Mouse (Mus musculus) embryonic fibroblast, embryonic 13.5 days (primary cell): ENCODE measurements at regions not wholly inside any gene's neighbourhood (a gene's known extent, or its start where the extent isn't known, plus 50 kb on each side); places are given as distances from the start of the nearest gene placed in this dataset.

Source experiments
- CTCF ChIP-seq: IDR thresholded peaks from 2 replicates; pipeline ENCODE4 v1.5.1; 2011; ENCODE audit warnings: mild to moderate bottlenecking, control low read depth, low read length, moderate library complexity, borderline replicate concordance; ENCODE audit not compliant: insufficient read depth
- POLR2A ChIP-seq: IDR thresholded peaks from 2 replicates; pipeline ENCODE4 v1.6.1; 2011; ENCODE audit warnings: low read depth, mild to moderate bottlenecking, control low read depth, low read length, moderate library complexity

DNA sequence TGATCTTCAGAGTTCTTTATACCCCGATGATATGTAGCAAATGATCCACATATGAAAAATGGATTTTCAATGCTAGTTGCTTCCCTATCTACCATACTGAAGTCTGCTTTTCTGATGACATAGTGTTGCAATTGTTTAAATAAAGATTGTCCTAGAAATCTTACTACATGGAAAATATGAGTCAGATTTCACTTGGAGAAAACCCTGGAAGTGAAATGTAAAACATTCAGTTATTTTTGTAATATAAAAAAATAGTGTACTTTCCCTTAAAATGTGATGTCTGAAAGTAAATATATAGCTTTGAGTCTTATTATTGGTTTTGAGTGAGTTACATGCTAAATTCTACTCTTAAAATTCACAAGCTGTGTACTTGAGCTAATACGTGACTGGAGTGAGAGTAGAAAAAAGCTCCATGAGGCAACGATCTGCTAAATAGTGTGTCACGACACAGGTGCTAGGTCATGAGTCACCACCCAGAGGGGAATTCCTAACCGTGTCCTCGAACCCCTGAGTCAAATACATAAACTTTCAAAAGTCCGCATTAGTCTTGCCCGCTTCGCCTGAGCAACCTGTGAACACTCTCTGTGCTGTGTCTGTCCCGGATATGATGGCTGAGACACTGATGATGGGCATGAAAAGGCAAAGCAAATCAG, 430.5 kb downstream of the Hsfy2 start:
- TF ChIP-seq CTCF = no peak
- TF ChIP-seq POLR2A = no peak
